Mouse (Mus musculus): Measurements from ENCODE around the gene Pear1.

Pear1 gene

GRCm38 (mm10) chr3:87733098-87733497 is 91.0 kb downstream of the Pear1 start:
- DNase-seq (ENCODE audit: low read depth, low spot score) = no peak

- no peak for DNase-seq (ENCODE audit: low read depth, low spot score)
Observed at GRCm38 (mm10) chr3:87728696-87729095, 95.4 kb downstream of the Pear1 start.

- no peak for DNase-seq (ENCODE audit: low read depth, low spot score)
Observed at GRCm38 (mm10) chr3:87726191-87726590, 97.9 kb downstream of the Pear1 start.

GRCm38 (mm10) chr3:87725396-87726160 is 98.5 kb downstream of the Pear1 start:
- DNase-seq (ENCODE audit: low read depth, low spot score) = no peak

GRCm38 (mm10) chr3:87724556-87724955 is 99.5 kb downstream of the Pear1 start:
- no peak for DNase-seq (ENCODE audit: low read depth, low spot score)

- DNase-seq (ENCODE audit: low read depth, low spot score) = no peak
Observed at GRCm38 (mm10) chr3:87718525-87718924, 105.6 kb downstream of the Pear1 start.

All from CD4-positive helper T cell, adult 2 months (primary cell).